8 mouse cellular contexts compared by ENCODE assay signal in the genomic region with DNA sequence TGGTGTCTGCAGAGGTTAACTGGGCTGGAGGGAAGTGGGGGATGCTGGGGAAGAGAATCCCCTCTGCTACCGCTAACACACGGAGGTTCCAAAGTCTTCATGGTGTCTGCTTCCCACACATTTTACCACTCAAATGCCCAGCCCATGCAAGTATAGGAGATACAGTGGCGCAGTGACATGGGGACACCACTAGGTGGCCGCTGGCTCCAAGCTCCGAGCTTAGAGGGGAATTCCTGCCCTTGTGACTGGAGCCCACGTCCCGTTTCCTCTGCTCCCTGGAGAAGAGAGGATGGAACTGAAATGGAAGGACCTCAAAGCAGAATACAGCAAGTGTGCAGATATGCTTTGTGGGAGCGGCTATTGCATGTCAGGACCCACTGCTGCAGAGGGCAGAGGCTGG.
DNase-seq lines count a peak whose midpoint lies in the region; ATAC-seq and TF ChIP-seq lines count a peak whose summit lies in the region.
"Had no signal": no experiment of that assay in that cellular context is flagged by ENCODE, and none has a peak within 500 bp of the region (broad histone marks: within the 10 kb centered on the region; RNA-seq: fewer than 3 reads in every experiment).

No protein-coding gene starts in this region.

- no peak overlapping the region for H3K4me2 ChIP-seq in limb, embryonic 12.5 days
- H3K4me2 ChIP-seq: neural tube, embryonic 12.5 days had no signal

- intact Hi-C loops in left cerebral cortex, adult 2 months (cut with DNase I): no loop called here
- intact Hi-C loops in heart, postnatal 14 days (cut with DNase I): no loop called here

- CTCF ChIA-PET in Patski (lab: Charles Lee): no interaction called here

- no peaks in the 10 kb centered on the region for H3K4me1 ChIP-seq in limb, embryonic 12.5 days (replicated peaks)
- H3K4me1 ChIP-seq: neural tube, embryonic 12.5 days had no signal

- ATAC-seq in Patski: no peak
- ATAC-seq in limb, embryonic 12.5 days (ENCODE audit: insufficient number of reproducible peaks, insufficient read depth, low FRiP score, low TSS enrichment, low read depth): 0 out of 2 replicates have a peak, but pooled peaks have one; percentile 47

- in situ Hi-C loops in Patski (cut with MboI; ENCODE audit: low pct_unique_long_range_greater_than_20kb): no loop called here

- H3K27ac ChIP-seq in left cerebral cortex, adult 2 months: no peak overlapping the region
- no peak overlapping the region for H3K27ac ChIP-seq in limb, embryonic 12.5 days
- H3K27ac ChIP-seq: neural tube, embryonic 12.5 days had no signal

- TF ChIP-seq CTCF in left cerebral cortex, adult 2 months (IDR thresholded peaks at IDR 0.05): peak; percentile 82
- TF ChIP-seq CTCF in Patski (IDR thresholded peaks at IDR 0.05): peak; percentile 89

- H3K36me3 ChIP-seq in limb, embryonic 12.5 days: no peaks in the 10 kb centered on the region
- H3K36me3 ChIP-seq: neural tube, embryonic 12.5 days had no signal

- DNase-seq in left cerebral cortex, adult 2 months (ENCODE audit: extremely low spot score in 1 of 2, low spot score in 2 of 2): peak; percentile 28 to 38
- DNase-seq in left cerebral cortex, adult 9 months (ENCODE audit: low spot score in 2 of 2): no peak
- DNase-seq in Patski (ENCODE audit: low read depth, low spot score): no peak
- DNase-seq in cerebellum, adult 9-10 months: peak; percentile 10
- DNase-seq in heart, postnatal 14 days: peak; percentile 51 to 66
- DNase-seq in retina, postnatal 7 days (ENCODE audit: low read depth, low spot score): peak; percentile 19

- no peak overlapping the region for H3K9ac ChIP-seq in limb, embryonic 12.5 days (replicated peaks)
- H3K9ac ChIP-seq: neural tube, embryonic 12.5 days had no signal

- 13% methylated on average over 8 of the region's 8 CpGs for WGBS in limb, embryonic 12.5 days

- no peak overlapping the region for H3K4me3 ChIP-seq in left cerebral cortex, adult 2 months
- no peak overlapping the region for H3K4me3 ChIP-seq in limb, embryonic 12.5 days (replicated peaks)
- H3K4me3 ChIP-seq: neural tube, embryonic 12.5 days had no signal

- H3K9me3 ChIP-seq in limb, embryonic 12.5 days: no peaks in the 10 kb centered on the region
- H3K9me3 ChIP-seq: neural tube, embryonic 12.5 days had no signal

- peaks cover 19% of the 10 kb centered on the region for H3K27me3 ChIP-seq in Patski
- peaks cover 5% of the 10 kb centered on the region; the same call in 1 of the 2 replicates for H3K27me3 ChIP-seq in limb, embryonic 12.5 days
- H3K27me3 ChIP-seq: neural tube, embryonic 12.5 days had no signal

- POLR2A ChIA-PET in Patski (lab: Charles Lee): no interaction called here

Comparison
In these comparisons a context has a peak if more than half of its experiments do, and no peak if none do; other contexts are left out.
1. DNase-seq: peak in left cerebral cortex, adult 2 months (2 of 2), cerebellum, adult 9-10 months (single experiment), heart, postnatal 14 days (2 of 2) and retina, postnatal 7 days (single experiment); none in left cerebral cortex, adult 9 months (0 of 2) and Patski (single experiment).